Mouse (Mus musculus) splenic B cell, adult 2 months (primary cell): ENCODE measurements around the gene Slc35b2.

ENCODE experiments used
- DNase-seq: peaks from one replicate; pipeline ENCODE4 v3.0.0-alpha.2; 2011; ENCODE audit warnings: low read depth, low spot score
- H3K27me3 ChIP-seq: 2 replicates; pipeline ENCODE4 v1.6.1; 2012; ENCODE audit warnings: mild to moderate bottlenecking, low read length, moderate library complexity, mixed read lengths; ENCODE audit not compliant: control insufficient read depth, poor library complexity, insufficient read depth, severe bottlenecking
- H3K36me3 ChIP-seq: 2 replicates; pipeline ENCODE4 v1.6.1; 2012; ENCODE audit warnings: mild to moderate bottlenecking, low read length, moderate library complexity, mixed read lengths; ENCODE audit not compliant: control insufficient read depth, poor library complexity, insufficient read depth, severe bottlenecking

Gene Slc35b2

DNA sequence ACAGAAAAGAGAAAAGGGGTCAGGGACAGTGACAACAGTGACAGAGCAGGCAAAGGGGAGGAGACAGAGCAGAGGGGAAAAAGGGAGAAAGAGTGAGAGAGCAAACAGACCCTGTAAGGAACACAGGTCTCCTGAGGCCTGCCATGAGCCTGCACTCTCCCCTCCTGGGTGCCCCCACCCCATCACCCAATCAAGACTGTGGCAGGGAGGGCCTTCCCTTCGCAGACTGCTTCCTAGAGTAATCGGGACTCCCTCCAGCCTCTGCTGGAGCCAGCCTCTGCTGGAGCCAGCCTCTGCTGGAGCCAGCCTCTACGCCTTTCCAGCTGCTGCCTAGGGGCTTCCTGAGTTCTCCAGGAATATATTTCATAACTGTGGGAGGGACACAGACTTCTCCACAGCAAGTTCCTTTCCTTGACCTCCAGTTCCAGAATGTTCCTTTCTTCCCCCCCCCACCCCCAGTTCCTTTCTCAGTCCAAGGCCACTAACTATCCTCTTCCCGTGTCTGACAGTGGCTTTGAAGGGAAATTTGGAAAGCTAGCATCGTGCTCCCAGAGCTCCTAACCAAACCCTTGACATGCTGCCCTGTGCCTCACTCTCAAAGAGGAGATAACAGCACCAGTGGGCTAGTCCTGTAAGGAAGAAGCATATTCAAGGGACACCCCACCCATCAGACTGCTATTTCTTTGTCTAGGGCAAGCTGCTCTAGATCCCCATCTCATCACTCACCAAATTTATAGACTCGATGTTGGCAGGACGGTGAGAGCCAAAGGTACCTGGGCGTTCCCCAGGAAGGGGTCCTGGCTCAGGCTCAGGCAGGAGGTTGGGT, 29.1 kb downstream of the Slc35b2 start:
- H3K27me3 ChIP-seq = no peaks in the 10 kb centered on the region
- no peak for DNase-seq
- H3K36me3 ChIP-seq = no peaks in the 10 kb centered on the region

DNA sequence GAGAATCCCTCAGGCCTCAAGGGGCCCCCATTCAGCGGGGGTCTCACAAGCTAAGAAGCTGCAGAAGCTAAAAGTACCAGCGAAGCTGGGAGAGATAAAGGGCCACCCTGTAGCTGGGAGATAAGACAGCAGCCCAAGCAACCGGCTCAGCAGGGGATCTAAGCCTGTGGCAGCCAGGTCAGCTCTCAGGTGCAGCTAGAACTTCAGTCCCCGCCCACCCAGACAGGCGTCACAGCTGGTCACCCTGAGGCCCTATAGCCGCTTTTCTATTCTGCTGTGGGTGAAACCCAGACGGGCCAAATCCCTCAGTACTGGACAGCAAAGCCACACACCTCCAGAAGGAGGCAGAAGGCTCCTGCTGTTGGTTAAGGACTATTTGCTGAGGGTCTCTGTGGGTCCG, 29.8 kb downstream of the Slc35b2 start:
- DNase-seq = no peak
- no peaks in the 10 kb centered on the region for H3K36me3 ChIP-seq
- H3K27me3 ChIP-seq = no peaks in the 10 kb centered on the region

GRCm38 (mm10) chr17:45594195-45594594, 30.5 kb downstream of the Slc35b2 start:
- no peaks in the 10 kb centered on the region for H3K27me3 ChIP-seq
- H3K36me3 ChIP-seq = no peaks in the 10 kb centered on the region
- no peak for DNase-seq

DNA sequence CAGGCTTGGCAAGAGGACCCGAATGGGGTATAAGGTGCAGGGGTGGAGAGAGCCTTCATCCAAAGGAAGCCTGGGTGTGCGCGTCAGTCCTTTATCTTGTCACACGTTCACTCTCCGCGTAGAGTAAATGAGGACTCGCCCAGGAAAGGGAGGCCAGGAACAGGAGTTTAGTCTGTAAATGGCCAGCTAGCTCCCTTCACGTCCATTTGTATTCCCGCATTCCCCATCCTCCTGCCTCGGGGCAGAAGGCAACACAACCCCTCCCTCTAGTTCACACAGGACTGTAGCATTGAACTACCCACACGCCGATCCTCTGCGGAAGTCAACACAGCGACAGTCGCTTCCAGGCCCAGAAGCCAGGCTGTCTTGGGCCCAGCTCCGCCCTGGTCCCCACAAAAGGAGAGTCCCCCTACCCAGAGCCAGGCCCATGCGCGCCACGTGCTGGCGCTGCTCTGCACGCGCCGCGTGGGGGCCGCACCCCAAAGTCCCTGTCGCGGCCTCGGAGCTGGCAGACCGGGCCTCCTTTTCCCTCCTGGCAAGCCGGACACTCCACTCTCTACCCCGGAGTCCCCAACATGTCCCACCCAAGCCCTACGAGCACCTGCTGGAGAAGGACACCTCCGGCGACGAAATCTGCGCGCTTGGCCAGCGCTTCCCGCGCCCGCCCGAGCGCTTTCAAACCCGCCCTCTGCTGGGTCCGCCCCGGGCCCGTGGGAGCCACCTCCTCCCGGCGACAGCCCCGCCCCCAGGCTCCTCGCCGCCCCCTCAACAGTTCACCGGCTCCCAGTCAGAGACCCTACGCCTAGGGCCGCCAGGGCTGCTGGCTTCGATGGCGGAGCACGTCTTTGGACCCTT, 31.4 kb downstream of the Slc35b2 start:
- DNase-seq = peak; percentile 64
- no peaks in the 10 kb centered on the region for H3K27me3 ChIP-seq
- no peaks in the 10 kb centered on the region for H3K36me3 ChIP-seq

- no peaks in the 10 kb centered on the region for H3K27me3 ChIP-seq
- no peaks in the 10 kb centered on the region for H3K36me3 ChIP-seq
- no peak for DNase-seq
Observed at GRCm38 (mm10) chr17:45595736-45596390, 32.2 kb downstream of the Slc35b2 start.

DNA sequence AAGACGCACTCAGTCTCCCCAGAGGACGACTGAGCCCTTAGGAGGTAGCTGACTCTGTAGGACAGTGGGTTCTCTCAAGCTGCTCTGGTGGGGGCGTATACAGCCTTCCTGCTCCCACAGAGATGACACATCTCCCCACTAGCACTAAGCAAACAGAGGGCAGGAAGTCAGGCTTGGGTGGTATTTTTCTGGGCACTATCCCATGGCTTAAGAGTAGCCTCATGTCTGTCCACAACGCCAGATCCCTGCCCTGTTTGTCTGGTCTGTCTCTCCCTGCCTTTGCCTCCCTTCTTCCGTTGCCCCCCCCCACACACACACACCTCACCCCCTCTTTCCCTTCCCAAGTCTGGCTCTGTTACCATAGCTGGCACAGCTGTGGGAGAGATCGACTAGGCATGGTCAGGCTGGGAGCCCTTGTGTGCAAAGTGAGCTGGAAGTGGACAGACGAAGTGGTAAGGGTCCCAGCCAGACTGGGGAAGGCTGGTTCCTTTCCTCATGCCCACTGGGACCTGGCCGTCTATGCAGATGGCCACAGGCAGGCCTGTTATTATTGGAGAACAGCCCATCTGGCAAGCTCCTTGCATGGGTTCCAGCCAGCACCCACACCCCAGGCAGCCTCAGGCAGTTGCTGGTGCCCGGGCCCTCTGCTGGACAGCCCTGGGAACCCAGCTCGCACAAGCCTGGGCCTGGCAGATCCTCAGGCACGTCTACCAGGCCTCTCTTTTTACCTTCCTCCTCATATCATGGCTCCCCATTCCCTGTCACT, 33.1 kb downstream of the Slc35b2 start:
- DNase-seq = peak; percentile 64
- Histone ChIP-seq H3K27me3 (no peaks in the 10 kb centered on the region), H3K36me3 (no peaks in the 10 kb centered on the region)

DNA sequence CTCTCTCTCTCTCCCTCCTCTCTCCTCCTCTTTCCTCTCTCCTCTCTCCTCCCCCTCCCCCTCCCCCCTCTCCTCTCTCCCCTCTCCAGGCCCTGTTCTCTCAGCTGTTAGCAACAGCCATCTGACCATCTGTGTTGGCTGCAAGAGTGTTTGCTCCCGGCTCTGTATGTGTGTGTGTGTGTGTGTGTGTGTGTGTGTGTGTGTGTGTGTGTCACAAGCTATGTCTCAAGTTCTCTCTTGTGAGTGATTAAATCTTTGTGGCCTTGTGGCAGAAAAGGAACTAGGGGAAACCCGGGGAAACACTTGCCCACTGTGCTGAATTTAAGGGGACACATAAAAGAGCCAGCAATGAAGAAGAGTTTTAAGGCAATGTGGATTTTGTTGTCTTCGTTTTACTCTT, 34.1 kb downstream of the Slc35b2 start:
- no peaks in the 10 kb centered on the region for H3K27me3 ChIP-seq
- peak; percentile 37 for DNase-seq
- H3K36me3 ChIP-seq = no peaks in the 10 kb centered on the region

GRCm38 (mm10) chr17:45598376-45598775, 34.7 kb downstream of the Slc35b2 start:
- Histone ChIP-seq H3K36me3 (no peaks in the 10 kb centered on the region), H3K27me3 (no peaks in the 10 kb centered on the region)
- no peak for DNase-seq

DNA sequence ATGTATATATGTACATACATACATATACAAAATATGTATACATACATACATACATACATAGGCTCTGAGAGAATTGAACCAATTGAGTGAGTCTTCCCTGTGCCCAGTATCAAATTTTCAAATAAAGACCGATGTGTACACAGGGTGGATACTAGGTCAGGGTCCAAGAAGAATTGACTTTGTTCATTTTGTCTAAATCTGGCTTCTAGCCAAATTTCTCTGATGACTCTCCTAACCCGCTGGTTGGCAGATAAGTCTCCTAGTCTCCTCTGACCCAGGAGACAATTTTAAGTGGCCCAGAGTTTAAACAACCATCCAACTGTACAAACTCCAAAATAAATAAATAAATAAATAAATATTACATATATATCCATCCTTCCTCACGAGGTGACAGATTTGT, 35.2 kb downstream of the Slc35b2 start:
- Histone ChIP-seq H3K27me3 (no peaks in the 10 kb centered on the region), H3K36me3 (no peaks in the 10 kb centered on the region)
- DNase-seq = no peak

DNA sequence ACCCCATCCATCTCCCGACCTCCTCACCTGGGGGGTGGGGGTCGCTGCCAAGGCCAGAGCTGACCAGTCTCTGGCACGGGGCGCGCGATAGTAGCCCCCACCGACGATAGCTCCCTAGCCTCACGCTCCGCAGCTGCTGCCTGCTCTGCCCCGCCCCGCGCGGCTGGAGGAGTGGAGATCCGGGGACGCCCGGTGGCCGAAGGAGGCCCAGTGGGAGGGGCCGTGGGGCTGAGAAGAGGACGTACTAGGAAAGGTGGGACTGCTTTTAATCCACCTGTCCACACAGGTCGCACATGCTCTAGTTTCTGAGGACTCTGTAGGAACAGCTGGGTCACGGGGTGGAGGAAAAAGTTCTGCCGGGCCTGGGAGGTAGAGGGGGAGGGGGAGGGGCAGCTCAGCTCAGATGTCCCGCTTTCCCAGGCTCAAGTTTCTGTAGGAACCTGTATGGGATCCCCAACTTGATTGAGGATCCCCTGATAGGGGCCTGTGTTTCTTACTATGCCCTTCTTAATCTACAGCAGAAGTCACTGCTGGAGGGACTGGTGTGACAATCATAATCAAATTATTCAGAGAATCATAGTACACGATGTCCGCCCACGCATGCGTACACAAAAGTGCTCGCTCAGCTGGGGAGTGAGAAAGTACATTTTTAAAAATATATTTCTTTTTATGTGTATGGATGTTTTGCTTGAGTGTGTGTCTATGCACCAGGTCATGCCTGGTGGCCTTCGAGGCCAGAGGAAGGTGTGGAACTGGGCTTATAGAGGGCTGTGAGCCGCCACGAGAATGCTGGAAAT, 36.0 kb downstream of the Slc35b2 start, which contains the start of gene Slc29a1:
Gene Slc29a1, minus strand, starts transcription at position 161 of the 797 bp plus-strand sequence.
- Histone ChIP-seq H3K27me3 (no peaks in the 10 kb centered on the region), H3K36me3 (no peaks in the 10 kb centered on the region)
- no peak for DNase-seq

- Histone ChIP-seq H3K36me3 (no peaks in the 10 kb centered on the region), H3K27me3 (no peaks in the 10 kb centered on the region)
- DNase-seq = no peak
Observed at GRCm38 (mm10) chr17:45600267-45600666, 36.6 kb downstream of the Slc35b2 start.

- Histone ChIP-seq H3K36me3 (no peaks in the 10 kb centered on the region), H3K27me3 (no peaks in the 10 kb centered on the region)
- DNase-seq = no peak
Observed at GRCm38 (mm10) chr17:45601325-45601724, 37.7 kb downstream of the Slc35b2 start.

DNA sequence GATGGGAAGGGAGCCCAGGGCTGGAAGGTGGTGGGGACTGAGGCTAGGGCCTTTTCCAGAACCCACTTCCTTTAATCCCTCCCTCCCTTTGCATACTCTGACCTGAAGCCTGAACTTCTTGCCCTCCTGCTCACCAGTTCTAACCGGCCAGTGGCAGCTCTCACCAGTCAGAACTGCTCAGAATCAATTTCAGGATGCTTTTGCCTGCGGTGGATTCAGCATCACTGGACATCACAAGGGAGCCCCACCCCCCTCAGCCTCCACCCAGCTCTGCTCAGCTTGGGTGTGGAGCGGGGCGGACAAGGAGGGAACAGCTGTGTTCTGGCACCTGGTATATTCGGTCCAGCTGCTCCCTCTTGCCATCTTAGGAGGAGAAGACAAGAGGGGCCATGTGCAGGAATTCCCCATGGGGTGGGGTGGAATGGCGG, 38.2 kb downstream of the Slc35b2 start, which contains the start of gene Mymx:
Gene Mymx, minus strand, starts transcription at position 226 of the 428 bp plus-strand sequence.
- DNase-seq = no peak
- Histone ChIP-seq H3K27me3 (no peaks in the 10 kb centered on the region), H3K36me3 (no peaks in the 10 kb centered on the region)
